Mouse (Mus musculus) hindbrain, embryonic 14.5 days (tissue): ENCODE results near the gene Tmem164. TPM values are rescaled to one million over a fixed set of nuclear protein-coding genes. Genes with fewer than 3 reads are reported as not detected.

Experiments
- ATAC-seq: fragments of 200-750 bp; cut with Nextera tagmentation; 2 replicates; pipeline ENCODE4 v1.8.0; 2017; ENCODE audit warnings: moderate number of reproducible peaks, mild to moderate bottlenecking, moderate TSS enrichment, moderate library complexity; ENCODE audit not compliant: low FRiP score
- DNase-seq: peaks from one replicate; pipeline ENCODE4 v3.0.0-alpha.2; 2015; ENCODE audit warnings: low spot score
- H3K27ac ChIP-seq: fragments of 300-500 bp; sonication (generic); 2 replicates; pipeline ENCODE4 v1.5.1; 2014; ENCODE audit warnings: mild to moderate bottlenecking, moderate library complexity
- H3K27me3 ChIP-seq: fragments of 300-500 bp; sonication (generic); 2 replicates; pipeline ENCODE4 v1.6.1; 2014; ENCODE audit warnings: mild to moderate bottlenecking, low read length, mixed read lengths; ENCODE audit not compliant: control insufficient read depth, insufficient read depth
- H3K36me3 ChIP-seq: fragments of 300-500 bp; sonication (generic); replicated peaks from 2 replicates; pipeline ENCODE4 v1.6.1; 2014; ENCODE audit not compliant: control insufficient read depth, insufficient read depth
- H3K4me1 ChIP-seq: fragments of 300-500 bp; sonication (generic); replicated peaks from 2 replicates; pipeline ENCODE4 v1.6.1; 2014; ENCODE audit warnings: antibody characterized with exemption, low read length, mixed read lengths; ENCODE audit not compliant: control insufficient read depth, insufficient read depth
- H3K4me2 ChIP-seq: fragments of 300-500 bp; sonication (generic); replicated peaks from 2 replicates; pipeline ENCODE4 v1.6.1; 2014; ENCODE audit warnings: mild to moderate bottlenecking, moderate library complexity
- H3K4me3 ChIP-seq: fragments of 300-500 bp; sonication (generic); replicated peaks from 2 replicates; pipeline ENCODE4 v1.5.1; 2014; ENCODE audit warnings: mild to moderate bottlenecking, low read length
- H3K9ac ChIP-seq: fragments of 300-500 bp; sonication (generic); 2 replicates; pipeline ENCODE4 v1.6.1; 2014
- H3K9me3 ChIP-seq: fragments of 300-500 bp; sonication (generic); 2 replicates; pipeline ENCODE4 v1.6.1; 2016; ENCODE audit warnings: low read length; ENCODE audit not compliant: control insufficient read depth
- WGBS: fragments of 180-500 bp; shearing (Covaris S2); extraction: QIAGEN DNeasy Blood & Tissue Kit; methylation state at CpG from one replicate; pipeline ENCODE4 v1.1.7; 2014; 5-methylcytosine and 5-hydroxymethylcytosine counted together
- polyA plus RNA-seq: library from polyadenylated mRNA; unstranded; fragments of >200 nt; fragmentation: Nextera tagmentation; extraction: Ambion mirVana; gene quantifications from 2 replicates; pipeline ENCODE4 v1.2.1, GENCODE M21; 2014

Gene Tmem164
- polyA plus RNA-seq, 1 experiment from 2014 or later = 16.6 TPM

DNA sequence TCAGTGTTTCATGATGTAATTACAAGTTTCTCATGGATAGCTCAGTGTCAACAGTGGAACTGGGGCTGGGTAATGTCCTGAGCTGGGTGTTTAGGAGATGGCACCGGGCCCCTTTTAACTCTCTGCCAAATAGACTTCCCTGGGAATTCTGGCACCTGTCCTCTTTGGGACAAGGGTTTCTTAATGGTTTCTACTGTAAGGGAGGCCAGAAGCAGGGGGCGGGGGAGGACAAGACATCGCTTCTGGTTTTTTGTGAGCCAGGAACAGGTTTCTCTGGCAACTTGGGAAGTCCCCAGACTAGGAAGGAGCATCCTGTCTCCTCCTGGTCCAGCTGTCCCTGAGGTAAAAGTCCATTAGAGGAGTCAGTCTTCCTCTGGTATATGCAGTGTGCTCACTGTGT, 156.1 kb downstream of the Tmem164 start:
- Histone ChIP-seq H3K27ac (no peak overlapping the region), H3K4me2 (no peak overlapping the region), H3K4me3 (no peak overlapping the region), H3K4me1 (no peaks in the 10 kb centered on the region), H3K9ac (no peak overlapping the region), H3K9me3 (no peaks in the 10 kb centered on the region), H3K36me3 (no peaks in the 10 kb centered on the region), H3K27me3 (0 out of 2 replicates have a peak, but pooled peaks cover 5% of the 10 kb centered on the region)
- ATAC-seq (no peak), DNase-seq (no peak)
- 95% methylated on average over 3 of the region's 3 CpGs for WGBS

DNA sequence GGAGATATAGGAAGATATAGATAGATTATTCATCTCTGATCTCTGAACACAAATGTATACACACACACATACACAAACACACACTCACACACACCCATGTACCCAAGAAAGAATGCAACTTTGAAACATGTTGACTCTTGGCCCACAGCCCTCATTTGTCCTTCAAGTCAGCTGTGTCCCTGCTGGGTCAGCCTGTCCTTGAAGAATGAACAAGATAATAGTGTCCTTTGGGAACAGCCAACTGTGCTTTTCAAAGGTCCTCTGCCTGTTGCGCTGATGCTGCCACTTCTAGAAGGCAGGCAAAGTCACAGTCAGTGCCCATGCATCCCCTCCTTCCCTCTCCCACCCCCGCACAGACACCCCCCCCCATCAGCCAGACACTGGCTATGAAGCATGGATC, 157.6 kb downstream of the Tmem164 start:
- no peak overlapping the region for H3K4me2 ChIP-seq
- ATAC-seq = no peak
- no peak for DNase-seq
- 0 out of 2 replicates have a peak, but pooled peaks cover 5% of the 10 kb centered on the region for H3K27me3 ChIP-seq
- H3K36me3 ChIP-seq = no peaks in the 10 kb centered on the region
- no peaks in the 10 kb centered on the region for H3K9me3 ChIP-seq
- no peak overlapping the region for H3K27ac ChIP-seq
- 69% methylated on average over 2 of the region's 2 CpGs for WGBS
- H3K4me3 ChIP-seq = no peak overlapping the region
- no peak overlapping the region for H3K9ac ChIP-seq
- H3K4me1 ChIP-seq = no peaks in the 10 kb centered on the region

DNA sequence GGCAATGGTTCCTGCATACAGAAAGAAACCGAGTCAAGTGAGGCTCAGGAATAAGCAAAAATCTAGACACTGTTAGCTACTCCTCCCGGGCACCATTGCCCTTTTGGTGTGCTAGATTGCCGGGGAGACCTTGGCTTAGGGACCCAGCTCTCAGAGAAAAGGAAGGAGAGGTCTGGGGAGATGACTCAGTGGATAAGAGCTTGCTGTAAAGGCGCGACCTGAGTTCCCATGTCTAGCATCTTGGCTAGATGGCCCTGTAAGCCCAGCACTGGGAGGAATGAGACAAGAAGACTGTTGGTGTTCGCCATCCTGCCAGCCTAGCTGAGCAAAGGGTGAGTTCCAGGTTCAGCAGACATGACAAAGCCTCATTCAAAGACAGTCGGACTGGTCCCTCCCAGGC, 158.2 kb downstream of the Tmem164 start:
- Histone ChIP-seq H3K36me3 (no peaks in the 10 kb centered on the region), H3K4me1 (no peaks in the 10 kb centered on the region), H3K27me3 (0 out of 2 replicates have a peak, but pooled peaks cover 5% of the 10 kb centered on the region), H3K27ac (no peak overlapping the region), H3K4me3 (no peak overlapping the region), H3K9ac (no peak overlapping the region), H3K9me3 (no peaks in the 10 kb centered on the region), H3K4me2 (no peak overlapping the region)
- 89% methylated on average over 7 of the region's 7 CpGs for WGBS
- ATAC-seq (no peak), DNase-seq (no peak)

DNA sequence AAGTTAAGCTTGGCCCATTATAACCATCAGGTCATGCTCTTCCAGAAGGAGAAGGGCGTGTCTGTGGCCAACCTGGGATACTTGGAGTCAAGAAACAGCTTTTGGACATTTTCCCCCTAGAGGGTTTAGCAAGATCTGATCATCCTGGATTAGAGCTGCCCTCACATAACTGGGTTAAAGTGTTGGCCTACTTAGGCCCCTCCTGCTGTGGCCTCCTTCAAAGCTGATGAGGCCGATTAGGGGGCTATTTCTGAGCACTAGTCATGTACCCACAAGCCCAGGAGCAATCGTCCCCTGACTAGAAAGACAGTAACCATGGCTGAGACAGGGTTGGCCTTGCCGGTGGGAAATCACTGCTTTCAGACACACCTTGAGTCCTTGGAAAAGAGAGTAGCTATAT, 160.7 kb downstream of the Tmem164 start:
- peaks cover 5% of the 10 kb centered on the region; the same call in 1 of the 2 replicates for H3K27me3 ChIP-seq
- H3K36me3 ChIP-seq = no peaks in the 10 kb centered on the region
- H3K4me2 ChIP-seq = no peak overlapping the region
- no peaks in the 10 kb centered on the region for H3K9me3 ChIP-seq
- no peak overlapping the region for H3K9ac ChIP-seq
- H3K4me1 ChIP-seq = no peaks in the 10 kb centered on the region
- no peak overlapping the region for H3K27ac ChIP-seq
- ATAC-seq = no peak
- WGBS = 81% methylated on average over 4 of the region's 4 CpGs
- no peak overlapping the region for H3K4me3 ChIP-seq
- no peak for DNase-seq

DNA sequence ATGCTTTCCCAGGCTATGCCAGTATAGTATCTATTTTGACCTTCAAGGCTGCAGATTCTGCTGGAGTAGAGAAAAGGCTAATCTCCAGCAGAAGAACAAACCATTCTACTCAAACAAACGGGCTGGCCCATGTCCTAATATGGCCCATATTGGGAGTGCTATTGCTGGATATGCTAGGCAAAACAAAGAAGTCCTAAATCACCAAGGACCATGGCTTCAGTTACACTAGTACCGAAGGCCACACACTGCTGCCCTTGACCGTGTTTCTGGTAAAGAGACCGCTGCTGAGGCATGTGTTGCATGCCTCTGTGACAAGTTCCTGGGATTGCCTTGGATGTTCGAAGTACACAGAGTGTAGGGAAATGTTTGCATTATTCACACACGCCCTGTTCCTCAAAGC, 165.1 kb downstream of the Tmem164 start:
- DNase-seq (no peak), ATAC-seq (no peak)
- H3K27me3 ChIP-seq = peaks cover 3% of the 10 kb centered on the region; the same call in 1 of the 2 replicates
- no peaks in the 10 kb centered on the region for H3K4me1 ChIP-seq
- no peaks in the 10 kb centered on the region for H3K9me3 ChIP-seq
- no peaks in the 10 kb centered on the region for H3K36me3 ChIP-seq
- no peak overlapping the region for H3K4me2 ChIP-seq
- H3K4me3 ChIP-seq = no peak overlapping the region
- no peak overlapping the region for H3K27ac ChIP-seq
- WGBS = 89% methylated on average over 6 of the region's 6 CpGs
- H3K9ac ChIP-seq = no peak overlapping the region

DNA sequence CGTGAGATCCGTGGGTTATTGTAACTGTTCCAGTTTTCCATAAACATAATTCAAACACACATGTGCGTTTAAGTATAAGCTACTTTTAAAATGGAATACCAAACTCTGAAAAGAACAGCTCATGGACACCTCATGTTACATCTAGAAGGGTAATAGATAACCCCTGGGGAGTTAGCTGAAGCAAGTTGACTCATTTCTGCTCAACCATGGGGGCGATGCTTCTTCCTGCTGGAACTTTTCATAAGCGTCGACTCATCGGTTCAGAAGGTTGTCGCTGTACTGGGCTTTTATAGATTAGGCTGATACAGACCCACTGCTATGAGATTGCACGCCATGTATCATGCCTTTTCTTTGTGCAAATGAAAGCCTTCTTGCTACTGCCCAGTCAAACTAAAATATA, 166.8 kb downstream of the Tmem164 start:
- no peak for ATAC-seq
- no peaks in the 10 kb centered on the region for H3K9me3 ChIP-seq
- 92% methylated on average over 9 of the region's 9 CpGs for WGBS
- H3K27ac ChIP-seq = no peak overlapping the region
- H3K4me1 ChIP-seq = no peaks in the 10 kb centered on the region
- no peak overlapping the region for H3K9ac ChIP-seq
- H3K4me3 ChIP-seq = no peak overlapping the region
- no peak overlapping the region for H3K4me2 ChIP-seq
- H3K27me3 ChIP-seq = peaks cover 3% of the 10 kb centered on the region; the same call in 1 of the 2 replicates
- DNase-seq = no peak
- no peaks in the 10 kb centered on the region for H3K36me3 ChIP-seq

DNA sequence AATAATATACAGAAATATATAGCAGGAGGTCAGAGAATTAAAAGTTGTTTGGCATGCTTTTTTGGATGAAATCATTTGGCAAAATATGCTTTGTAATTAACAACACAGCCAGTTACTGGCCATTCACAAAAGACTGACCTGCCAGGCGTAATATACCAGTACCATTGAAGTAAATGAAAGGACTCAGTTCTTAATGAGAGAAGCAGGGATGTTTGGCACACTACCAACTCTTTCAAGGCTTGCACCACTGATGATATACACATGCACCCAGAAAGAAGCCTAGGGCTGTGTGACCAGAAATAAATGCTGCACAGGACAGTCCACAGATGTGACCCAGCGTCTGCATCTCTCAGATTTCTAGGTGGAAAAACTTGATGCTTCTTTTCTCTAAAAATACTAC, 188.6 kb downstream of the Tmem164 start:
- Histone ChIP-seq H3K27me3 (no peaks in the 10 kb centered on the region), H3K9me3 (no peaks in the 10 kb centered on the region), H3K4me1 (no peaks in the 10 kb centered on the region), H3K4me3 (no peak overlapping the region), H3K36me3 (no peaks in the 10 kb centered on the region), H3K27ac (no peak overlapping the region), H3K4me2 (no peak overlapping the region), H3K9ac (no peak overlapping the region)
- ATAC-seq (no peak), DNase-seq (no peak)
- 77% methylated on average over 2 of the region's 2 CpGs for WGBS

DNA sequence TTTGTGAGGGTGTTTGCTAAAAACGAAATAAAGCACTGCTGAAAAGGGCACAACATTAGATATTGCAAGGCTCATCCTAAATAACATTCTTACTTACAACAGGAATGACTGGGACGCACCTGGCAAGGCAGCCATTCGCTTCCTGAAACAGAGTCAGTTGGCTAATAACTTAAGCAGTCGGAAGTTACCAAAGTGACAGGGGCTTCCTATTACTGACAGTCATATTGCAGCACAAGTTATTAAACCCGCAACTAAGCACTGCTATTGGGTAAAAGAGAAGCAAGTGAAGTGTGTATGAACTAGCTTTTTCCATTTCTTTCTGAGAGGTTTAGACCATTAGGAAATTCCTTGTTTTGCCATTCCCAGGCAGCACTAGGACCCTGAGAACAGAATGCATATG, 201.0 kb downstream of the Tmem164 start:
- H3K4me3 ChIP-seq = no peak overlapping the region
- no peaks in the 10 kb centered on the region for H3K36me3 ChIP-seq
- WGBS = 88% methylated on average over 5 of the region's 5 CpGs
- no peaks in the 10 kb centered on the region for H3K4me1 ChIP-seq
- no peak for ATAC-seq
- 0 out of 2 replicates have a peak, but pooled peaks cover 7% of the 10 kb centered on the region for H3K27me3 ChIP-seq
- DNase-seq = no peak
- no peak overlapping the region for H3K9ac ChIP-seq
- H3K4me2 ChIP-seq = no peak overlapping the region
- no peak overlapping the region for H3K27ac ChIP-seq
- no peaks in the 10 kb centered on the region for H3K9me3 ChIP-seq

DNA sequence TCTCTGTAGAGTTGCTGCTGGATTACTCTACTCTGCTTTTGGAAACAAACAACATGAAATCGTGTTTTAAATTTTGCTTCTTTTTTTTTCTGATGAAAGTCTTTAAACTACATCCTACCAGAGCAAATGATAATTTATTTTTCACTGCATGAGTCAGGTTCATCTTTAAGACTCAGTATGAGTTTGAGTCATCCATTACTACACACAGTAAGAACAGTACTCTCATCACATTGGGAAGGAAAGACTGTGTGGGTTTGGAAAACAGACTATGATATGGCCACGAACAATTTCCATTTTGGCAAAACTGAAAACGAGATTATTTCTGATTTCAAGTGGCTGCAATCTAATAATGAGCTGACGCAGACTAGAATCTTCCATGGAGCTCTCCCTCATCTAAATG, 202.4 kb downstream of the Tmem164 start:
- ATAC-seq (no peak), DNase-seq (no peak)
- Histone ChIP-seq H3K4me2 (no peak overlapping the region), H3K9me3 (no peaks in the 10 kb centered on the region), H3K4me1 (no peaks in the 10 kb centered on the region), H3K9ac (no peak overlapping the region), H3K27me3 (0 out of 2 replicates have a peak, but pooled peaks cover 7% of the 10 kb centered on the region), H3K4me3 (no peak overlapping the region), H3K36me3 (no peaks in the 10 kb centered on the region), H3K27ac (no peak overlapping the region)
- WGBS = 85% methylated on average over 4 of the region's 4 CpGs

DNA sequence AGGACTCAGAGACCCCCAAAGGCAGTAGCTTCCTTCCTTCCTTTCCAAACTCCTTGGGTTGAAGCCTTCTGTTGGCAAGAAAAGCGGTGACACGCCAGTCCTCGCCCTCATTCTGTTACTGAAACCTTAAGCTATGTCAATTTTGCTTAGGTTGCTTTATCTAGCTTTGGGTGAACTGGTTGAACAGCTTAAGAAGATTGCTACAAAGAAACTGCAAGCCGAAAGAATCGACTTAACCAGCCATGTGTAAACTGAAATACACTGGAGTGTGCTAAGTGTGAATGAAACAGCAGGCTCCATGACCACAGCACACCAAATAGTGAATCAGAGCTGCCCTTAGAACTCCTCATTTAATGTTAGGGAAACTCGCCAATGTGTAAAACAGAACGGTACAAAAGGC, 204.8 kb downstream of the Tmem164 start:
- no peak for DNase-seq
- Histone ChIP-seq H3K4me3 (no peak overlapping the region), H3K36me3 (no peaks in the 10 kb centered on the region), H3K4me1 (no peaks in the 10 kb centered on the region), H3K9ac (no peak overlapping the region), H3K27ac (no peak overlapping the region), H3K4me2 (no peak overlapping the region), H3K9me3 (no peaks in the 10 kb centered on the region), H3K27me3 (0 out of 2 replicates have a peak, but pooled peaks cover 7% of the 10 kb centered on the region)
- 86% methylated on average over 7 of the region's 7 CpGs for WGBS
- ATAC-seq = no peak
